Mouse (Mus musculus) limb, embryonic 12.5 days (tissue): ENCODE results near the gene Mblac2. TPM values are rescaled to one million over a fixed set of nuclear protein-coding genes. Genes with fewer than 3 reads are reported as not detected.
"Not testable (repeated sequence)": the region's sequence is repeated elsewhere in the genome, so short reads cannot be mapped to it uniquely, and the experiment has no call there.

Source experiments
- ATAC-seq: fragments of 200-750 bp; cut with Nextera tagmentation; 2 replicates; pipeline ENCODE4 v1.8.0; 2017; ENCODE audit warnings: low read depth, moderate TSS enrichment; ENCODE audit not compliant: insufficient number of reproducible peaks, insufficient read depth, low FRiP score, low TSS enrichment
- H3K27ac ChIP-seq: fragments of 300-500 bp; sonication (generic); 2 replicates; pipeline ENCODE4 v1.5.1; 2016; ENCODE audit warnings: mild to moderate bottlenecking, moderate library complexity
- H3K27me3 ChIP-seq: fragments of 300-500 bp; sonication (generic); 2 replicates; pipeline ENCODE4 v1.6.1; 2016; ENCODE audit warnings: mild to moderate bottlenecking, moderate library complexity
- H3K36me3 ChIP-seq: fragments of 300-500 bp; sonication (generic); 2 replicates; pipeline ENCODE4 v1.6.1; 2016; ENCODE audit warnings: mild to moderate bottlenecking, moderate library complexity
- H3K4me1 ChIP-seq: fragments of 300-500 bp; sonication (generic); replicated peaks from 2 replicates; pipeline ENCODE4 v1.6.1; 2016
- H3K4me2 ChIP-seq: fragments of 300-500 bp; sonication (generic); 2 replicates; pipeline ENCODE4 v1.6.1; 2016; ENCODE audit warnings: mild to moderate bottlenecking, moderate library complexity
- H3K4me3 ChIP-seq: fragments of 300-500 bp; sonication (generic); replicated peaks from 2 replicates; pipeline ENCODE4 v1.5.1; 2016; ENCODE audit warnings: mild to moderate bottlenecking
- H3K9ac ChIP-seq: fragments of 300-500 bp; sonication (generic); replicated peaks from 2 replicates; pipeline ENCODE4 v1.6.1; 2016; ENCODE audit warnings: mild to moderate bottlenecking, moderate library complexity
- H3K9me3 ChIP-seq: fragments of 300-500 bp; sonication (generic); 2 replicates; pipeline ENCODE4 v1.6.1; 2016; ENCODE audit warnings: mild to moderate bottlenecking, moderate library complexity
- WGBS: fragments of 180-500 bp; shearing (Covaris S2); methylation state at CpG from one replicate; pipeline ENCODE4 v1.1.7; 2016; 5-methylcytosine and 5-hydroxymethylcytosine counted together
- polyA plus RNA-seq: library from polyadenylated mRNA; unstranded; fragments of >200 nt; fragmentation: Nextera tagmentation; extraction: Ambion mirVana; gene quantifications from 2 replicates; pipeline ENCODE4 v1.2.1, GENCODE M21; 2016

The Mblac2 gene
- polyA plus RNA-seq, 1 experiment from 2014 or later, result 4.7 TPM

DNA sequence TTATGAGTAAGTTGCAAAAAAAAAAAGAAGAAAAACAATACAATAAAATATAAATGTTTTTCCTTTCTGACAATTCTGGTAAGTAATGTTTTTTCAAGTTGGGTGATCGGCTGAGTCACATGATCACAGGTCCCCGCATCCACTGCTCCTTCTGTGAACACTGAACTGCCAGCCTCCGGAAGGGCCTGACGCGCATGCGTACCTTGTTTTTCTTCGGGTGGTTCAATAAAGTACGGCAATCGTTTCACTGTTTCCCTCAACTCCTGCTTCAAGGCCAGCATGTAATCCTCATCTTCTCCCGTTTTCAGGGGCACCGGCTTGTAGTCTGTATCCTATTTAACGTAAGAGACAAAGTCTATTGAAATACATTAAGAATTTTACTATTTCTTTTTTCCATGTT lies 16.7 kb upstream of the Mblac2 start:
- Histone ChIP-seq H3K4me3 (no peak overlapping the region), H3K27me3 (no peaks in the 10 kb centered on the region), H3K9ac (no peak overlapping the region), H3K4me2 (no peak overlapping the region), H3K36me3 (peaks cover 13% of the 10 kb centered on the region; the same call in 1 of the 2 replicates), H3K27ac (no peak overlapping the region), H3K9me3 (no peaks in the 10 kb centered on the region), H3K4me1 (no peaks in the 10 kb centered on the region)
- WGBS, result 94% methylated on average over 12 of the region's 12 CpGs
- no peak for ATAC-seq

DNA sequence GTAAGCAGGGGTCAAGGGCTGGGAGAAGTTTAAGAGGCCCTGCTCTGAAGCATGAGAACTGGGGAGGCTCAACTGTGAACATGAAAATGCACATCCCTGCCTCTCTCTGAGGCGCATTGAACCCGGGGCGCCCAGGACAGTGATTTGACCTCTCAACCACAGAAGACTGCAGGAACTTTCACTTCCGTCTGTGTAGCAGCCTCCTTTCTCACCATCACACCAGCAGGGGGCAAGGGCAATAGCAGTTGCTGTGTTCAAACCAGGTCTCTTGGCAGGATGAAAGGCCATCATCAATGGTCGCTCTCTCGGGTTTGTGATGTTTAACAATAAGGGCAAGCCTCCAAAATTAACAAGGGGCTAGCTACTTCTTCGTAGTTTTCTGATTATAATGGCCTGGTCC lies 8.0 kb upstream of the Mblac2 start:
- H3K36me3 ChIP-seq, result no peaks in the 10 kb centered on the region
- no peak overlapping the region for H3K9ac ChIP-seq
- no peak overlapping the region for H3K4me2 ChIP-seq
- ATAC-seq, result no peak
- H3K27me3 ChIP-seq, result no peaks in the 10 kb centered on the region
- 76% methylated on average over 7 of the region's 7 CpGs for WGBS
- H3K4me3 ChIP-seq, result no peak overlapping the region
- H3K27ac ChIP-seq, result no peak overlapping the region
- no peaks in the 10 kb centered on the region for H3K4me1 ChIP-seq
- no peaks in the 10 kb centered on the region for H3K9me3 ChIP-seq

DNA sequence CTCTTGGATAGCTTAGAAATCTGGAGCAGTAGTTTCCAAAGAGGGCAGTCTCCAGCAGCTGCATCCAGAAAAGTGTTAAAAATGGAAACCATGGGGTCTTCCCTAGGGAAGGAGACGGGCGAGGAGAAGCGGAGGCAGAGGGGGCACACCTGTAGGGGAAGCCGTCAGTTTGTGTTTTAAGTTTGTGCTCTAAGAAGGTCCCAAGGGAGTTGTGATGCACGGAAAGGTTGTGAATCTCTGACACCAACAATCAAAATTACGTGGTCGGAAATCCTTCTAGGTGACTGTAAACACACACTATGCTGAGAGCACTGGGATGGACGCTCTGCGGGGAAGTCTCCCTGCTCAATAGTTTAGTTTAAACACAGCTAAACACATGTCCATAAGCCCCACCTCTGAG lies 7.5 kb upstream of the Mblac2 start:
- H3K9me3 ChIP-seq, result no peaks in the 10 kb centered on the region
- no peaks in the 10 kb centered on the region for H3K27me3 ChIP-seq
- H3K9ac ChIP-seq, result no peak overlapping the region
- no peak for ATAC-seq
- no peak overlapping the region for H3K4me3 ChIP-seq
- 83% methylated on average over 9 of the region's 9 CpGs for WGBS
- H3K4me1 ChIP-seq, result no peaks in the 10 kb centered on the region
- no peak overlapping the region for H3K4me2 ChIP-seq
- no peak overlapping the region for H3K27ac ChIP-seq
- H3K36me3 ChIP-seq, result no peaks in the 10 kb centered on the region

DNA sequence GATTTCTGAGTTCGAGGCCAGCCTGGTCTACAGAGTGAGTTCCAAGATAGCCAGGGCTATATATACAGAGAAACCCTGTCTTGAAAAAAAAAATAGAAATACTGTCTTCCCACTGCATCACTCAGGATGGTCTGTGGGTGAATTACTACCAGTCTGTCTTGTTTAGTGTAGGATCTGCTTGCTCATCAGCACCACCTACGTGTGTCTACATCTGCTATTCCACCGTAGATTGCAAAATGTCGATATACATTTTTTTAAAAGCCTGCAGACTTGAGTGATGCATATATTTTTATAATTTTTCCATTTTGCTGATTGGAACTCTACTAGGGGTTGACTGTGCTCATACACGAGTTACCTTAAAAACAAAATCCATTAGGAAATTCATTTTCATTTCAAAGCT lies 4.8 kb upstream of the Mblac2 start:
- Histone ChIP-seq H3K4me2 (no peak overlapping the region), H3K36me3 (no peaks in the 10 kb centered on the region), H3K27ac (no peak overlapping the region), H3K4me1 (no peaks in the 10 kb centered on the region; the same call in 1 of the 2 replicates), H3K9me3 (no peaks in the 10 kb centered on the region), H3K4me3 (no peak overlapping the region), H3K9ac (no peak overlapping the region), H3K27me3 (no peaks in the 10 kb centered on the region)
- 95% methylated on average over 5 of the region's 5 CpGs for WGBS
- no peak for ATAC-seq

DNA sequence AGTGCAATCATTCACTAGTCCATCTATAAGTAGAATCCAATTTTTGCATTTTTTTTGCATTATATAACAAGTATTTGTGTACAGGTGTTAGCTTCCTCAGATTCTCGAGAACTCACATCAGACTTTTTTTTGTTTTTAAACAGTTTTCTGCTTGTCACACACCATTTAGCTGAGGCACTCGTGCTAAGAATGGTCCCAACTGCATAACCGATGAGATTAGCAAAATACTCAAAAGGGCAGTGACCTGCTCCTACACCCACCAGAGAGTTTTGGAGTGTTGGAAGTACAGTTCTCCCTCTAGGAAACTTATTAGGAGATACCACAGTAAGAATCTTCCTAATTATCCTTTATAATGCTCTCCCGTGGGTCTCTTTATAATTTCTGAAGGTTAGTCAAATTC lies 1.3 kb upstream of the Mblac2 start:
- Histone ChIP-seq H3K4me2 (peak overlapping the region; percentile 96), H3K36me3 (no peaks in the 10 kb centered on the region), H3K27ac (no peak overlapping the region), H3K4me3 (peak overlapping the region; percentile 73), H3K9me3 (no peaks in the 10 kb centered on the region), H3K9ac (no peak overlapping the region; the same call in 1 of the 2 replicates), H3K27me3 (no peaks in the 10 kb centered on the region), H3K4me1 (peaks cover 5% of the 10 kb centered on the region)
- 41% methylated on average over 4 of the region's 4 CpGs for WGBS
- ATAC-seq, result no peak

DNA sequence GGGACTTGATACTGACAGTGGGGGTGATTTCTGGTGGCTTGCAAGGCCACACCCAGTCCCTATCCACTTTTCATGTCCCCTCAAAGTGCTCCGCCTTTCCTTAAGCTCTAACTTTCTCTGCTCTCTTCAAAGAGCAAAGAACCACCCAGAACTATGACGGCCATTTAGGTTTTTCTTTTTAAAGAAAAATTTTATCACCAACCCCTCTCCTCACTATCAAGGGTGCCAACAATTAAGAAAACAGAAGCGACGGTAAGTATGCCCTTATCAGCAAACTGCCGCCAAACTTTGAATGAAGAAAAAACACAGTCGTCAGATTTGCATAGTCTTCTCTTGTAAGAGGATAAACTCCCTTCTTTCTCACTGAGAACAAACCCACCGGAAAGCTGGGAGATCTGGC lies 875 bp upstream of the Mblac2 start:
- H3K4me2 ChIP-seq, result peak overlapping the region; percentile 96
- peak overlapping the region; percentile 62; the same call in 1 of the 2 replicates for H3K27ac ChIP-seq
- H3K36me3 ChIP-seq, result no peaks in the 10 kb centered on the region
- no peaks in the 10 kb centered on the region for H3K9me3 ChIP-seq
- peak overlapping the region; percentile 72 for H3K9ac ChIP-seq
- H3K4me3 ChIP-seq, result peak overlapping the region; percentile 73
- H3K4me1 ChIP-seq, result peaks cover 5% of the 10 kb centered on the region
- WGBS, result under 1% methylated on average over 7 of the region's 7 CpGs
- no peaks in the 10 kb centered on the region for H3K27me3 ChIP-seq
- ATAC-seq, result no peak

DNA sequence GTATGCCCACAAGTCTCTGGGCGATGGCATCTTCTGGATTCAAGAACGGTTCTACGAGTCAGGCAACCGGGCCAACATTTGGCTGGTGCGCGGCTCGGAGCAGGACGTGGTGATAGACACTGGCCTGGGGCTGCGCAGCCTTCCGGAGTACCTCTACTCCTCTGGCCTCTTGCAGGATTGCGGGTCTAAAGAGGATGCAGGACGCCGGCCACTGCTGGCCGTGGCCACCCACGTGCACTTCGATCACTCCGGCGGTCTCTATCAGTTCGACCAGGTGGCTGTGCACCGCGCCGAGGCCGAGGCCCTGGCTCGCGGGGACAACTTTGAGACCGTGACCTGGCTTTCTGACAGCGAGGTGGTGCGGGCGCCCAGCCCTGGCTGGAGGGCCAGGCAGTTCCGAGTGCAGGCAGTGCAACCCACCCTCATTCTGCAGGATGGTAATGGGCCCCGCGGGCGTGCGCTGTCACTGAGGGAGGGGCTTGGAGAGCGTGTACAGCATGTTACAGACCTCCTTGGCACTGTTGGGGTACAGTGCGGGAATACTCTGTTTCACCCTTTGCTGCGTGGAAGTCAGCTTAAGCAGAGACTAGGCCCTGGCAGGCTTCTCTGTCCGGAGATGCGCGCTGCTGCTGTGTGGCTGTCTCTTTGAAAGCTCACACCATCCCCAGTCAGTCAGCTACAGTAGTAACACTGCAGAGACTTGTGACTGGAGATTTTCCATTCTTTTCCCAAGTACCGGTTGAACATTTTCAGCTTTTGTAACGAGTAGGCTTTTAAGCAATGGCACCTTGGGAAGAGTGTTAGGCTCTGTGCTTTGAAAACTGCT lies 618 bp downstream of the Mblac2 start:
- ATAC-seq, result peak; percentile 52

DNA sequence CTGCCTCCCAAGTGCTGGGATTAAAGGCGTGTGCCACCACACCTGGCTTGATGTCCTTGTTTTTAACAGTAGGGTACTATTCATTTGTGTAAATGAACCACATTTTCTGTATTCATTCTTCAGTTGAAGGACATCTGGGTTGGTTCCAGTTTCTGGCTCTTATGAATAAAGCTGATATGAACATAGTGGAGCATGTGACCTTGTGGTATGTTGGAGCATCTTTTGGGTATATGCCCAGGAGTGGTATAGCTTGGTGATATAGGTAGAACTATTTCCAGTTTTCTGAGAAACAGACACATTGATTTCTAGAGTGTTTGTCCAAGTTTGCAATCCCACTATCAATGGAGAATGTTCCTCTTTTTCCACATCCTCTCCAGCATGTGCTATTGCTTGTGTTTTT lies 2.8 kb downstream of the Mblac2 start:
- H3K4me1 ChIP-seq, result peaks cover 5% of the 10 kb centered on the region
- no peak overlapping the region for H3K4me2 ChIP-seq
- no peak overlapping the region for H3K9ac ChIP-seq
- no peak for ATAC-seq
- no peaks in the 10 kb centered on the region for H3K36me3 ChIP-seq
- no peaks in the 10 kb centered on the region for H3K9me3 ChIP-seq
- H3K4me3 ChIP-seq, result no peak overlapping the region
- H3K27ac ChIP-seq, result no peak overlapping the region
- H3K27me3 ChIP-seq, result no peaks in the 10 kb centered on the region
- WGBS, result 92% methylated on average over 1 of the region's 1 CpGs

More for the DNA sequence above, 618 bp downstream of the Mblac2 start:
- Histone ChIP-seq H3K9ac (peak overlapping the region; percentile 72), H3K4me3 (peak overlapping the region; percentile 73), H3K9me3 (no peaks in the 10 kb centered on the region), H3K27ac (peak overlapping the region; percentile 90), H3K36me3 (no peaks in the 10 kb centered on the region), H3K4me1 (peaks cover 5% of the 10 kb centered on the region), H3K27me3 (no peaks in the 10 kb centered on the region), H3K4me2 (peak overlapping the region; percentile 96)
- under 1% methylated on average over 42 of the region's 42 CpGs for WGBS

DNA sequence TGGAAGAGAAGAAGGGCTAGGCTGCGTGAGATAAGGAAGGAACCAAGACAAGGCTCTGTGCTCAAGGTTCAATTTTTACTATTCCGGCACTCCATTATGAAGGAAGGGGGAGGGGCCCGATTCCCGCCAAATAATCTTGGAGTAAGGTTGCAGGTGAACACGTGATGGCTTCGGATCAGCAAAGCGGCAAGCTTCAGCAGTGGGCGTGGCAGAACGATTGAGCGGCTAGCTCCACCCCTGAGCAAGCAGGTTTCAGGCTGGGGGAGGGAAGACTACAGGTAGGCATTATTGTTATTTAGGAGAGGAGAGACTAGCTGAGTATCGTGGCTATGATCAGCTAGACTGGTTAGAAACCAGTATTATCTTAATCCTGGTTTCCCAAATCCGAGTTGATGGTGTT lies 17.0 kb downstream of the Mblac2 start:
- H3K36me3 ChIP-seq, H3K9me3 ChIP-seq, H3K9ac ChIP-seq, ATAC-seq, H3K27me3 ChIP-seq, H3K4me3 ChIP-seq, H3K4me2 ChIP-seq, H3K27ac ChIP-seq, H3K4me1 ChIP-seq: not testable (repeated sequence)
- WGBS, result 55% methylated on average over 12 of the region's 12 CpGs

DNA sequence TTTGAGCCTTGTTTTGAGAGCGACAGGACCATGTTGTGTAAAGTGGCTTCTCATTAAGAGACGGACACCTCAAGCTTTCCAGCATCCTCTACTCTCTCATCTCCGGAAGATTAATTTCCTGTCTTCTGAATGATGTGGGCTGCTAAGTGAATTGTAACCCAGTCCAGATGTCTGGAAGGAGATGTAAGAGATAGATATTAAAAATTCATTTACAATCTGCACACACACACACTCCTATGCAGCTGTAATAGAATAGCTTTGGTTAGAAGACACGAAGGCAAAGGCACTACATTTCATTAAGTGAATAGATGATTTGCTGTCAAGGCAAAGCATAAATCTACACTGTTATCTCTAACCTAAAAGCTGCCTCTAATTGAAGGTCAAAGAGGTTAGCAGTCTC lies 18.0 kb downstream of the Mblac2 start:
- Histone ChIP-seq H3K9me3 (no peaks in the 10 kb centered on the region), H3K36me3 (no peaks in the 10 kb centered on the region), H3K4me2 (no peak overlapping the region), H3K4me3 (no peak overlapping the region), H3K27ac (no peak overlapping the region), H3K9ac (no peak overlapping the region), H3K27me3 (no peaks in the 10 kb centered on the region), H3K4me1 (no peaks in the 10 kb centered on the region)
- ATAC-seq, result no peak
- WGBS, result 52% methylated on average over 4 of the region's 4 CpGs

DNA sequence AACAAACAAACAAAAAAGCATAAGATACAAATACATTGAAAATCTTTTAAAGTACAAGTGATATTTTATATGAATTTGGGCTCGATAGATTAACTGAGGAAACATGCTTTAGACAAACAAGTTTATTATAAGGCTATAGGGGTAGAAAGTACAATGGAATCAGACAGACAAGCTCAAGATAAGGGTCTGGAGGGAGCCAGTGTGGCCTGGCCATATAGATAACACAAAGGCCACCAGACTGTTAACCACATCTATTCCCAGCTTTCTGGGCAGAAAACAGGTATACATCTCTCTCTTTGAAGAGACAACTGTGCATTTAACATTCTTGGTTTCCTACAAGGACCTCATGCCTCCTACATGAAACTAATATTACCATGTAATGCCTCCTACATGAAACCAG lies 19.2 kb downstream of the Mblac2 start:
- H3K27me3 ChIP-seq, result no peaks in the 10 kb centered on the region
- no peak for ATAC-seq
- no peak overlapping the region for H3K4me2 ChIP-seq
- no peak overlapping the region for H3K9ac ChIP-seq
- H3K9me3 ChIP-seq, result no peaks in the 10 kb centered on the region
- H3K4me1 ChIP-seq, result no peaks in the 10 kb centered on the region
- WGBS, result 92% methylated on average over 1 of the region's 1 CpGs
- no peaks in the 10 kb centered on the region for H3K36me3 ChIP-seq
- no peak overlapping the region for H3K27ac ChIP-seq
- no peak overlapping the region for H3K4me3 ChIP-seq

DNA sequence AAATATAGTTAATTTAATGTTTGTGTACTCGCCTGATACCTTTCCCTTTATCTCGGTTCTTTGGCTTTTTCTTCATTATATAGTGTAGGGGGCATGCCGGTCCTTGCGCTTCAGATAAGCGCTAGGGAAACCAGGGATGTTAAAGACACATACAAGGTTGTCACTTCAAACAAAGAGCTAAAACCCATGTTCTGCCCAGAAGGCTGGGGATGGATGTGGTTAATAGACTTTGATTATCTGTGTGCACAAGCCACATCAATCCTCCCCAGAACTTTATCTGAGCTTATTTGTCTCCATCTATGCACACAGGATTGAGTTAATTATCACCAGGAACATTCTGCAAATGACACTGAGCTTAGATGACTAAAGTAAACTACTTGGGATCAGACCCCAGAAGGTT lies 25.5 kb downstream of the Mblac2 start:
- ATAC-seq, result no peak
- WGBS, result 87% methylated on average over 5 of the region's 5 CpGs
- Histone ChIP-seq H3K27ac (no peak overlapping the region), H3K4me2 (no peak overlapping the region), H3K9me3 (no peaks in the 10 kb centered on the region), H3K4me1 (no peaks in the 10 kb centered on the region), H3K4me3 (no peak overlapping the region), H3K36me3 (no peaks in the 10 kb centered on the region), H3K9ac (no peak overlapping the region), H3K27me3 (no peaks in the 10 kb centered on the region)
